Mouse (Mus musculus) kidney, embryonic 15.5 days (tissue): ENCODE measurements around the gene Pole3. TPM values are rescaled to one million over a fixed set of nuclear protein-coding genes. Genes with fewer than 3 reads are reported as not detected.
"Not testable (repeated sequence)": the region's sequence is repeated elsewhere in the genome, so short reads cannot be mapped to it uniquely, and the experiment has no call there.

Source experiments
- ATAC-seq: fragments of 200-750 bp; cut with Nextera tagmentation; replicated peaks from 2 replicates; pipeline ENCODE4 v1.8.0; 2017; ENCODE audit warnings: moderate TSS enrichment; ENCODE audit not compliant: low FRiP score
- H3K27ac ChIP-seq: fragments of 300-500 bp; sonication (generic); 2 replicates; pipeline ENCODE4 v1.5.1; 2015; ENCODE audit warnings: mild to moderate bottlenecking, inconsistent platforms
- H3K27me3 ChIP-seq: fragments of 300-500 bp; sonication (generic); 2 replicates; pipeline ENCODE4 v1.6.1; 2015; ENCODE audit warnings: inconsistent platforms
- H3K36me3 ChIP-seq: fragments of 300-500 bp; sonication (generic); 2 replicates; pipeline ENCODE4 v1.6.1; 2015; ENCODE audit warnings: inconsistent platforms
- H3K4me1 ChIP-seq: fragments of 300-500 bp; sonication (generic); 2 replicates; pipeline ENCODE4 v1.6.1; 2015; ENCODE audit warnings: inconsistent platforms
- H3K4me2 ChIP-seq: fragments of 300-500 bp; sonication (generic); 2 replicates; pipeline ENCODE4 v1.6.1; 2015; ENCODE audit warnings: moderate library complexity, mild to moderate bottlenecking, inconsistent platforms
- H3K4me3 ChIP-seq: fragments of 300-500 bp; sonication (generic); replicated peaks from 2 replicates; pipeline ENCODE4 v1.5.1; 2015; ENCODE audit warnings: mild to moderate bottlenecking, inconsistent platforms
- H3K9ac ChIP-seq: fragments of 300-500 bp; sonication (generic); 2 replicates; pipeline ENCODE4 v1.6.1; 2015; ENCODE audit warnings: mild to moderate bottlenecking, inconsistent platforms
- H3K9me3 ChIP-seq: fragments of 300-500 bp; sonication (generic); replicated peaks from 2 replicates; pipeline ENCODE4 v1.6.1; 2016; ENCODE audit warnings: inconsistent platforms
- WGBS: fragments of 180-500 bp; shearing (Covaris S2); methylation state at CpG from one replicate; pipeline ENCODE4 v1.1.7; 2015; ENCODE audit warnings: mixed read lengths; 5-methylcytosine and 5-hydroxymethylcytosine counted together
- polyA plus RNA-seq: library from polyadenylated mRNA; unstranded; fragments of >200 nt; fragmentation: Nextera tagmentation; extraction: Ambion mirVana; gene quantifications from 2 replicates; pipeline ENCODE4 v1.2.1, GENCODE M21; 2015

Pole3 gene
- polyA plus RNA-seq, 1 experiment from 2014 or later = 94.0 TPM

DNA sequence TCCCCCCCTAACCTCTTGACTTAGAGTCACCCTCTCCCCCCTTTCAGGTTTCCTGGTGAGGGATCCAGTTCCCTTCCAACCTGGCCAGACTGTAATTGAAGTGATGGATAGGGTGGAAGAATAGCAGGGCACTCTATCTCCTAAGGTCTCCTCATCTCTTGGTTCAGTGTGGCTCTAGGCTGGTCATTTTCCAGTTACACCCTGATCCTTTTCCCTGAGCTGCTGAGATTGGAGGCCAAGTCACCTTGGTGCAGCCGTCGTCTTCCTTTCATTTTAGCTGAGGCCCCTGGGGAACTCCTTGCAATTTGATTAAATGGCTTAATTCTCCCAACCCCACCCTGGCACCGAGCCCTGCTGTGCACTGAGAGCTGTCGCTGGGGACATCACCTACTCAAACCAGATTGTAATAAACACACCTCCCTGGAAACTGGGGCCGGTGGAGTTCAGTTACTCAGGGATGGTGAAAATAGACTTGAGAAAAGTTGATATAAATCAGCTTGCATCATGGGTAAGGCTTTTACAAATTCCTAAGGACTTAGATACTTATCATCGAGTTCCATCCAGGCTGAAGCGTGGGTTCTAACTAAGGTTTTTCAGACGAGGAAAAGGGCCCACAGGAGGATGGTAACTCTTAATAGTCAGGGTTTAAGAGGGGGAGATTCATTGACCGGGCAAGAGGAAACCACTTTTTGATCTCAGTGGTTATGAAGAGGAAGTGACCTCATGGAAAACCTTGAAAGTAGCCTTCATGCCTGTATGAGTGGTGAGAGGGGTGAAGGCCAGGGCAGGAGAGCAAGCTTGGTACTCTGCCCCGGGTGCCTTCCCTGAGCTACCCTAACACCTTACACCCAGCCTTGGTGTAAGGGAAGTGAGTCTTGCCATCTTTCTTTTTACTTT is 43.9 kb downstream of the Pole3 start:
- Histone ChIP-seq H3K4me1 (peaks cover 20% of the 10 kb centered on the region), H3K4me3 (peak overlapping the region; percentile 60), H3K27ac (peak overlapping the region; percentile 77), H3K36me3 (no peaks in the 10 kb centered on the region), H3K27me3 (no peaks in the 10 kb centered on the region), H3K4me2 (peak overlapping the region; percentile 88), H3K9ac (no peak overlapping the region), H3K9me3 (no peaks in the 10 kb centered on the region)
- ATAC-seq = peak; percentile 18; the same call in 1 of the 2 replicates
- WGBS = 37% methylated on average over 10 of the region's 10 CpGs

DNA sequence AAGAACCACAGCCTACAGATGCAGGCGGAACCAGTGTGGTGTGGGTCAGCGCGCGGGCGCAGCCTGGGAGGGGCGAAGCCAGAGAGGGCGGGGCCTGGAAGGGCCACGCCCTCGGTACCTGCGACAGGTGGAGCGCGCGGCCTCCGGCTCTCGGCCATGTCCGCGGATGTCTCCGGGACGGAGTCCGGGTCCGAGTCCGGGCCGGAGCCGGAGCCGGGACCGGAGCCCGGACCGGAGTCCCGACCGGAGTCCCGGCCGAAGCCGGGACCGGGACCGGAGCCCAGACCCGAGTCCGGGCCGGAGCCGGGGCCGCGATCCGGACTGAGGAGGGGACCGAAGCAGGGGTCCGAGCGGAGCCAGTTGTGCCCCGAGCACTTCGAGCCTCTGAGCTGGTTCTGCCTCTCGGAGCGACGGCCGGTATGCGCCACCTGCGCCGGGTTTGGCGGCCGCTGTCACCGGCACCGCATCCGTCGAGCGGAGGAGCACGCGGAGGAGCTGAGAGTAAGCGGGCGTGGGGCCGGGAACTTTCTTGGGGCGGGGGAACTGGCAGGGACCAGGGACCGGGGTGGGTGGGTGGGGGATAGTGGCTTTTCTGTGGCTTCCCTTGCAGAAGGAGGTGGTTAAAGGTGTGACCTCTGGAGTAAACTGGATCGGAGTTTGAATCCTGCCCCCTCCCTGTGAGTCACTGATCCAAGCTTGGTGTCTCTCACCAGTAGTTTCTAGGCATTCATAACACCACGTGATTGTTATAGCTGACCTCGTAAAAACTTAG is 44.7 kb downstream of the Pole3 start, which contains the start of gene Bspry:
TSS of gene Bspry (plus strand) at position 117 of the 772 bp plus-strand sequence.
- peak within 1 kb of the TSS; percentile 77 for H3K27ac ChIP-seq
- H3K27me3 ChIP-seq = no peaks in the 10 kb centered on the region
- ATAC-seq = peak; percentile 90
- H3K9me3 ChIP-seq = no peaks in the 10 kb centered on the region
- H3K4me1 ChIP-seq = peaks cover 20% of the 10 kb centered on the region
- 1% methylated on average over 70 of the region's 71 CpGs for WGBS
- peak within 1 kb of the TSS; percentile 88 for H3K4me2 ChIP-seq
- no peaks in the 10 kb centered on the region for H3K36me3 ChIP-seq
- H3K4me3 ChIP-seq = peak within 1 kb of the TSS; percentile 60
- peak within 1 kb of the TSS; percentile 49 for H3K9ac ChIP-seq

DNA sequence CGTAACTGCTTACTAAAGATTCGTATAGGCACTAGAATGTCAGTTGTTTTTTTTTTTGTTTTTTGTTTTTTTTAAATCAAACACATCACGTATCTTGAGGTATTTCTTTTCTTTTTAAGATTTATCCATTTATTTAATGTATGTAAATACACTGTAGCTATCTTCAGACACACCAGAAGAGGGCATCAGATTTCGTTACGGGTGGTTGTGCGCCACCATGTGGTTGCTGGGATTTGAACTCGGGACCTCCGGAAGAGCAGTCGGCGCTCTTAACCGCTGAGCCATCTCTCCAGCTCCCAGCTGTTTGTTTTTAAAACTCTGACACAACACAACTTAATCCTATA is 45.3 kb downstream of the Pole3 start:
- Histone ChIP-seq H3K4me2 (peak overlapping the region; percentile 88), H3K9ac (peak overlapping the region; percentile 49), H3K4me1 (peaks cover 20% of the 10 kb centered on the region), H3K4me3 (peak overlapping the region; percentile 60)
- H3K27ac ChIP-seq, H3K27me3 ChIP-seq, H3K36me3 ChIP-seq, ATAC-seq, H3K9me3 ChIP-seq: not testable (repeated sequence)
- 14% methylated on average over 11 of the region's 11 CpGs for WGBS

DNA sequence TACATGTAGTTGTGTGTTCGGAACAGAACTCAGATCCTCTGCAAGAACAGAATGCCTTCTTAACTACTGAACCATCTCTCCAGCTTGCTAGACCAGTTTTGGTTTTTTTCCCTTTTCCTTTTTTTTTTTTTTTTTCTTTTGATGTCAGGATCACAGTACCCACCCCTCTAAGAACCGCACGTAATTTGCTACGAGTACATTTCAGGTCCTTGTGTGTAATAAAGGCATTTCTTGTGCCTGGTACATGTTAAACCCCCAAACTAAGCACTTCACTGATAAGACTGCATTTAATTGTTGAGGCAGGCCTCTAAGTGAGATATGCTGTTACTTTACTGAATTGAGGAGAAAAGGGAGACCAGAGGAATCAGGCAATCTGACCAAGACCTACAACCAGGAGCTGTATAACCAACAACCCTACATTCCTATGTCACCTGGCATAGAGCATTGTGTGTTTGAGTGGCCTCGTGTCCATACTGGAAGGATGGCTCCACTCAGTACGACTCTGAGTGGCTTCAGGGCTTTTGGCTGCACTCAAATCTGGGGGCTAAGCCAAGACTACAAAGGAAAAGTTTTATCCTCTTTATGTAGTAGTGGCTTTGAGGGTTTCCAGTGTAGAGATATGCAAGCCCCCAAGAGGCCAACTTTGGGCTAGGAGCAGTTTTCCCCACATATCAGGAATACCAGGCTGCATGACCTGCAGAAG is 47.2 kb downstream of the Pole3 start:
- no peak for ATAC-seq
- Histone ChIP-seq H3K9me3 (no peaks in the 10 kb centered on the region), H3K36me3 (no peaks in the 10 kb centered on the region), H3K27me3 (no peaks in the 10 kb centered on the region), H3K4me2 (no peak overlapping the region), H3K4me3 (no peak overlapping the region), H3K4me1 (peaks cover 20% of the 10 kb centered on the region), H3K27ac (peak overlapping the region; percentile 61), H3K9ac (no peak overlapping the region)
- WGBS = 79% methylated on average over 6 of the region's 6 CpGs

DNA sequence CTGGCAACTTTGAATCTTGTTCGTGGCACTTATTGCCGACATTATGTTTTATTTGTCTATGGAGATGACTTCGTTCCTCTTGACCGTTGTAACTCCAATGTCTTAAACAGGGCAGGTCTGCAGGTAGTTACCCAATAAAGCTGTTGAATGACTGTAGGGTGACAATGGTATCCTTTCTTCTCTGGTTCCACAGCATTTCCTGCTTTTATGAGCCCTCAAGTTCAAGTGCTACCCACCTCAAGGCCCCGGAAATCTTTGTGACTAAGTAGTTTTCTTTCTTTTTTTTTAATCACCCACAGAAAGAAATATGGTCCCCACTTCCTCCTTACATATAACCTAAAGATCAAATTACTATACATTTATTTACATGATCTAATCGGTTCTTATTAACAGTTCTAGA is 49.1 kb downstream of the Pole3 start:
- no peaks in the 10 kb centered on the region for H3K36me3 ChIP-seq
- H3K27me3 ChIP-seq = no peaks in the 10 kb centered on the region
- no peak overlapping the region for H3K4me3 ChIP-seq
- no peak overlapping the region for H3K9ac ChIP-seq
- ATAC-seq = no peak
- WGBS = 74% methylated on average over 6 of the region's 6 CpGs
- peaks cover 18% of the 10 kb centered on the region for H3K4me1 ChIP-seq
- peak overlapping the region; percentile 9; the same call in 1 of the 2 replicates for H3K27ac ChIP-seq
- H3K9me3 ChIP-seq = no peaks in the 10 kb centered on the region
- no peak overlapping the region for H3K4me2 ChIP-seq

- Histone ChIP-seq H3K4me2 (no peak overlapping the region), H3K27ac (peak overlapping the region; percentile 66), H3K4me1 (peaks cover 15% of the 10 kb centered on the region), H3K4me3 (no peak overlapping the region), H3K36me3 (no peaks in the 10 kb centered on the region), H3K9me3 (no peaks in the 10 kb centered on the region), H3K27me3 (no peaks in the 10 kb centered on the region), H3K9ac (no peak overlapping the region)
- ATAC-seq = 0 out of 2 replicates have a peak, but pooled peaks have one; percentile 1
- 72% methylated on average over 2 of the region's 2 CpGs for WGBS
Measured at GRCm38 (mm10) chr4:62475131-62475530, 49.7 kb downstream of the Pole3 start.

Other genes with a start within 250 kb of the Pole3 start
- 24.3 and 24.7 TPM in 2 replicates for gene Fkbp15, start 164.5 kb downstream of the Pole3 start, polyA plus RNA-seq
- gene Slc31a1, start 164.3 kb downstream of the Pole3 start, polyA plus RNA-seq = 50.9 and 53.9 TPM in 2 replicates
- gene Cdc26, start 116.4 kb downstream of the Pole3 start, polyA plus RNA-seq = 161 and 178 TPM in 2 replicates
- gene Prpf4, start 116.3 kb downstream of the Pole3 start, polyA plus RNA-seq = 23.5 and 24.9 TPM in 2 replicates
- 0.29 and 0.35 TPM in 2 replicates for gene Rnf183, start 89.8 kb downstream of the Pole3 start, polyA plus RNA-seq
- gene Wdr31, start 54.2 kb downstream of the Pole3 start, polyA plus RNA-seq = 11.8 and 13.6 TPM in 2 replicates
- 19.5 and 21.3 TPM in 2 replicates for gene Bspry, start 45.0 kb downstream of the Pole3 start, polyA plus RNA-seq
- gene Hdhd3, start 21.6 kb downstream of the Pole3 start, polyA plus RNA-seq = 14.7 and 15.2 TPM in 2 replicates
- gene Alad, start 5.2 kb downstream of the Pole3 start, polyA plus RNA-seq = 97.3 and 106 TPM in 2 replicates
- 0.47 and 0.57 TPM in 2 replicates for gene 4933430I17Rik, start 301 bp upstream of the Pole3 start, polyA plus RNA-seq
- 53.7 and 56.9 TPM in 2 replicates for gene Rgs3, start 34.8 kb upstream of the Pole3 start, polyA plus RNA-seq